Mouse (Mus musculus) bone marrow, adult 2 months (tissue): Measurements from ENCODE around the gene Fars2.

ENCODE experiments used
- CTCF ChIP-seq: fragments of 200-500 bp; IDR thresholded peaks from 2 replicates; pipeline ENCODE4 v1.5.1; 2011; ENCODE audit warnings: low read length, control low read depth; ENCODE audit not compliant: control insufficient read depth, insufficient read depth
- POLR2A ChIP-seq: fragments of 200-500 bp; IDR thresholded peaks from 2 replicates; pipeline ENCODE4 v1.6.1; 2011; ENCODE audit warnings: low read depth, mild to moderate bottlenecking, control low read depth, low read length, borderline replicate concordance; ENCODE audit not compliant: control insufficient read depth

GRCm38 (mm10) chr13:36503991-36504390 lies 386.8 kb downstream of the Fars2 start:
- no peak for TF ChIP-seq POLR2A
- TF ChIP-seq CTCF, result no peak
